Mouse (Mus musculus) testis, adult 2 months (tissue): ENCODE results near the gene Prr29. TPM values are rescaled to one million over a fixed set of nuclear protein-coding genes. Genes with fewer than 3 reads are reported as not detected.

ENCODE experiments used
- H3K27ac ChIP-seq: fragments of 200-500 bp; 2 replicates; pipeline ENCODE4 v1.5.1; 2012; ENCODE audit warnings: low read depth, low read length; ENCODE audit not compliant: control insufficient read depth, insufficient read depth
- H3K27me3 ChIP-seq: fragments of 200-500 bp; 2 replicates; pipeline ENCODE4 v1.6.1; 2012; ENCODE audit warnings: mild to moderate bottlenecking, low read length, moderate library complexity; ENCODE audit not compliant: control insufficient read depth, insufficient read depth
- H3K36me3 ChIP-seq: fragments of 200-500 bp; 2 replicates; pipeline ENCODE4 v1.6.1; 2012; ENCODE audit warnings: mild to moderate bottlenecking, low read length; ENCODE audit not compliant: control insufficient read depth, insufficient read depth
- H3K4me1 ChIP-seq: fragments of 200-500 bp; 2 replicates; pipeline ENCODE4 v1.6.1; 2012; ENCODE audit warnings: low read length; ENCODE audit not compliant: control insufficient read depth, insufficient read depth
- H3K4me3 ChIP-seq: fragments of 200-500 bp; 2 replicates; pipeline ENCODE4 v1.5.1; 2012; ENCODE audit warnings: low read depth, mild to moderate bottlenecking, low read length, moderate library complexity, mixed read lengths; ENCODE audit not compliant: control insufficient read depth
- CTCF ChIP-seq: fragments of 200-500 bp; IDR thresholded peaks from 2 replicates; pipeline ENCODE4 v1.5.1; 2012; ENCODE audit warnings: low read depth, mild to moderate bottlenecking, inconsistent platforms, low read length, moderate library complexity; ENCODE audit not compliant: control insufficient read depth, insufficient read depth, insufficient replicate concordance
- POLR2A ChIP-seq: fragments of 200-500 bp; IDR thresholded peaks from 2 replicates; pipeline ENCODE4 v1.6.1; 2012; ENCODE audit warnings: low read depth, mild to moderate bottlenecking, inconsistent platforms, low read length, moderate library complexity; ENCODE audit not compliant: control insufficient read depth
- polyA plus RNA-seq: library from polyadenylated mRNA; depleted of rRNA; stranded (reverse); fragments of >200 nt; gene quantifications from 2 replicates; pipeline ENCODE4 v1.2.3, GENCODE M21; 2012; rRNA removed

Gene Prr29
- polyA plus RNA-seq, 1 experiment = 0.40 TPM

- Histone ChIP-seq H3K36me3 (no peaks in the 10 kb centered on the region), H3K4me3 (no peak overlapping the region), H3K4me1 (no peaks in the 10 kb centered on the region), H3K27me3 (no peaks in the 10 kb centered on the region), H3K27ac (no peak overlapping the region)
- TF ChIP-seq POLR2A (no peak), CTCF (no peak)
These were observed 54.2 kb downstream of the Prr29 start for GRCm38 (mm10) chr11:106419262-106420102.

- Histone ChIP-seq H3K36me3 (no peaks in the 10 kb centered on the region), H3K4me1 (no peaks in the 10 kb centered on the region), H3K4me3 (no peak overlapping the region), H3K27me3 (no peaks in the 10 kb centered on the region), H3K27ac (no peak overlapping the region)
- TF ChIP-seq POLR2A (no peak), CTCF (no peak)
These were observed 59.9 kb downstream of the Prr29 start for GRCm38 (mm10) chr11:106425201-106425600.

GRCm38 (mm10) chr11:106426447-106426846, 61.2 kb downstream of the Prr29 start:
- TF ChIP-seq POLR2A (no peak), CTCF (no peak)
- H3K27me3 ChIP-seq = no peaks in the 10 kb centered on the region
- H3K4me1 ChIP-seq = no peaks in the 10 kb centered on the region
- H3K27ac ChIP-seq = no peak overlapping the region
- no peak overlapping the region for H3K4me3 ChIP-seq
- H3K36me3 ChIP-seq = no peaks in the 10 kb centered on the region

Other genes starting within 250 kb of the Prr29 start
- 124 and 142 TPM in 2 replicates for gene Gm10840, start 204.6 kb upstream of the Prr29 start, polyA plus RNA-seq
- gene Limd2, start 204.6 kb upstream of the Prr29 start, polyA plus RNA-seq = 1,077 and 1,168 TPM in 2 replicates
- 153 and 157 TPM in 2 replicates for gene Strada, start 163.3 kb upstream of the Prr29 start, polyA plus RNA-seq
- 8.2 and 11.0 TPM in 2 replicates for gene Ccdc47, start 149.1 kb upstream of the Prr29 start, polyA plus RNA-seq
- gene Ddx42, start 148.5 kb upstream of the Prr29 start, polyA plus RNA-seq = 12.0 and 13.2 TPM in 2 replicates
- 16.0 and 17.2 TPM in 2 replicates for gene Ftsj3, start 109.4 kb upstream of the Prr29 start, polyA plus RNA-seq
- 81.2 and 90.9 TPM in 2 replicates for gene Psmc5, start 109.3 kb upstream of the Prr29 start, polyA plus RNA-seq
- 74.7 and 74.9 TPM in 2 replicates for gene Smarcd2, start 92.5 kb upstream of the Prr29 start, polyA plus RNA-seq
- gene Tcam1, start 88.8 kb upstream of the Prr29 start, polyA plus RNA-seq = 92.3 and 97.5 TPM in 2 replicates
- gene Gh, start 63.6 kb upstream of the Prr29 start, polyA plus RNA-seq = not detected in 2 replicates
- gene Cd79b, start 50.7 kb upstream of the Prr29 start, polyA plus RNA-seq = 0.09 and 0.16 TPM in 2 replicates
- 0.51 and 1.1 TPM in 2 replicates for gene Scn4a, start 12.2 kb upstream of the Prr29 start, polyA plus RNA-seq
- gene Icam2, start 22.6 kb downstream of the Prr29 start, polyA plus RNA-seq = 1.2 and 1.7 TPM in 2 replicates
- 6.6 and 7.3 TPM in 2 replicates for gene Ern1, start 122.4 kb downstream of the Prr29 start, polyA plus RNA-seq
- gene Tex2, start 248.0 kb downstream of the Prr29 start, polyA plus RNA-seq = 234 and 256 TPM in 2 replicates